Mouse (Mus musculus) spleen, adult 2 months (tissue): ENCODE measurements around the gene Pcgf1. TPM values are rescaled to one million over a fixed set of nuclear protein-coding genes. Genes with fewer than 3 reads are reported as not detected.

Experiments
- DNase-seq, 2 experiments: peaks; one replicate each; pipeline versions ENCODE4 v3.0.0 to v3.0.0-alpha.2; 2012 to 2021; ENCODE audit warnings: low spot score in 2 of 2, low read depth in 1 of 2
- H3K27ac ChIP-seq: fragments of 200-500 bp; 2 replicates; pipeline ENCODE4 v1.5.1; 2012; ENCODE audit warnings: low read length, inconsistent platforms; ENCODE audit not compliant: insufficient read depth
- H3K27me3 ChIP-seq: fragments of 200-500 bp; 2 replicates; pipeline ENCODE4 v1.6.1; 2012; ENCODE audit warnings: mild to moderate bottlenecking, moderate library complexity, low read length, inconsistent platforms; ENCODE audit not compliant: control insufficient read depth, insufficient read depth
- H3K36me3 ChIP-seq: fragments of 200-500 bp; 2 replicates; pipeline ENCODE4 v1.6.1; 2012; ENCODE audit warnings: mild to moderate bottlenecking, low read length, inconsistent platforms; ENCODE audit not compliant: control insufficient read depth, insufficient read depth
- H3K4me1 ChIP-seq: fragments of 200-500 bp; 2 replicates; pipeline ENCODE4 v1.6.1; 2011; ENCODE audit warnings: inconsistent platforms; ENCODE audit not compliant: control insufficient read depth, insufficient read depth, insufficient read length
- H3K4me3 ChIP-seq: fragments of 200-500 bp; 2 replicates; pipeline ENCODE4 v1.5.1; 2011; ENCODE audit warnings: mild to moderate bottlenecking, inconsistent platforms; ENCODE audit not compliant: insufficient read depth, insufficient read length; ENCODE audit errors: extremely low read depth
- CTCF ChIP-seq: fragments of 200-500 bp; IDR thresholded peaks from 2 replicates; pipeline ENCODE4 v1.5.1; 2011; ENCODE audit warnings: mild to moderate bottlenecking, inconsistent platforms; ENCODE audit not compliant: insufficient read depth, insufficient read length, insufficient replicate concordance; ENCODE audit errors: extremely low read depth
- POLR2A ChIP-seq: fragments of 200-500 bp; IDR thresholded peaks from 2 replicates; pipeline ENCODE4 v1.6.1; 2011; ENCODE audit warnings: low read depth, low read length, inconsistent platforms
- WGBS: fragments of 180-500 bp; shearing (Covaris S2); methylation state at CpG from one replicate; pipeline ENCODE4 v1.1.7; 2018; 5-methylcytosine and 5-hydroxymethylcytosine counted together
- polyA plus RNA-seq: library from polyadenylated mRNA; depleted of rRNA; stranded (reverse); fragments of >200 nt; gene quantifications from 2 replicates; pipeline ENCODE4 v1.2.3, GENCODE M21; 2012

The Pcgf1 gene
- polyA plus RNA-seq, 1 experiment, result 10.0 TPM

DNA sequence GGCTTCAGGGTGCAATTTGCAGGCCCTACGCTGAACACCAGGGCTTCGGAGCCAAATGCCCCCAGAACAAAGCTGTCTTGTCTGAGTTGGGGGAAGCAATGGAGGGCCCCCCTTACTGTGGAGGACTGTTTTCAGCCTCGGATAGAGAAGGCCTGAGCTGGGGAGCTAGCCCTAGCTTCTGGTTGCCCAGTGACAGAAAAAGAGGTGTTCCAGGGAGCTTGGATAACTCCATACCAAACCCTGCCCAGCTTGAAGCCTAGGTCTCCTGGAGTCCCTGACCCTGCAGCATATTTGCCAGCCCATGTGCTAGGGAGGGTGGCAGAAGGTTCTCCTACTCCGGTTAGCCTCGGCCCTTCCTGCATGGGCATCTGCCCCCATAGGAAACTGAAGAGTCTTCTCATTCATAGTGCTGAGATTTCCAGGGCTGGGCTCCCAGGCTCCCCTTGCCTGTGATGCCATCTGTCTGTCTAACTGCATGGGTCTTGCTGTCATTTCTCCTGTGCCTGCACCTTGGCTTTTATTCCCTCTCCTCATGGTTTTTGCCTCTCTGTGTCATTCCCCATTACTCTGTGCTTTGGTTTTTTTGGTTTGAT lies 43.1 kb upstream of the Pcgf1 start:
- Histone ChIP-seq H3K4me3 (no peak overlapping the region), H3K27ac (no peak overlapping the region), H3K4me1 (peaks cover 7% of the 10 kb centered on the region; the same call in 1 of the 2 replicates), H3K27me3 (no peaks in the 10 kb centered on the region), H3K36me3 (peaks cover 13% of the 10 kb centered on the region)
- WGBS, result 92% methylated on average over 5 of the region's 5 CpGs
- TF ChIP-seq CTCF (no peak), POLR2A (no peak)
- DNase-seq, result no peak

DNA sequence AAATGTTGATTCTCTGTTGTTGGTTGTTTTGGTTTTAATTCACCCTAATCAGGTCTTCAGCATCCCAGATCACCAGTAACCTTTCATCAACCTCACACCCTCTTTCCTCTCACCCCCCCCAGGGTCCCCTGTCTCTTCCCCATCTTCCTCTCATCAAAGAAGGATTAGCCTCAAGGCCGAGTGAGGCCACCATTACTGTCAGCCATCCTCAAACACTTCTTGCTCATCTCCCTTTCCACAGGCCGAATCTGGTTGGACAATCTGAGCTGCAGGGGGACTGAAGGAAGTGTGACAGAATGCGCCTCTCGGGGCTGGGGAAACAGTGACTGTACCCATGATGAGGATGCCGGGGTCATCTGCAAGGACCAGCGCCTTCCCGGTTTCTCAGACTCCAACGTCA lies 40.5 kb upstream of the Pcgf1 start:
- H3K36me3 ChIP-seq, result peaks cover under 1% of the 10 kb centered on the region; the same call in 1 of the 2 replicates
- no peak for DNase-seq
- 95% methylated on average over 8 of the region's 8 CpGs for WGBS
- H3K27me3 ChIP-seq, result no peaks in the 10 kb centered on the region
- peaks cover 7% of the 10 kb centered on the region; the same call in 1 of the 2 replicates for H3K4me1 ChIP-seq
- H3K4me3 ChIP-seq, result no peak overlapping the region
- TF ChIP-seq POLR2A, result no peak
- no peak for TF ChIP-seq CTCF
- H3K27ac ChIP-seq, result no peak overlapping the region

DNA sequence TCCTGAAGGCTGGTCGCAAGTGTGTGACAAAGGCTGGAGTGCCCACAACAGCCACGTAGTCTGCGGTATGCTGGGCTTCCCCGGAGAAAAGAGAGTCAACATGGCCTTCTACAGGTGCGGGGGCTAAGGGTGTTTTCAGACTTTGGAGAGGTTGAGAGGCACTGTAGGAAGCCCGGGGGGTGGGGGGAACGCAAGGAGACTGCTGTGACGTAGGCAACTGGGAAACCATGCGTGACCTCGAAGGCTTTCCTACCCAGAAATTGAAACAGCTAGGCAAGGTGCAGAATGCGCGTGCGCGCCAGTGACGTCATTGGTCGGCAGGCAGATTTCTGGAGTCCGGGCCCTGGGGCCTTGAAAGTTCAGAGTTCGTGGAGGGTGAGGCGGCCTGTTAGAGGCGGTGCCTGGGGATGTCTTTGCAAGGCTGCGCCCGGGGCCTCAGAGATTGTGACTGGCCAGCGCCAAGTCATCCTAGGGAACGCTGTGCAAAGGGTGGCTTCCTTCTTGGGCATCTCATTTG lies 39.1 kb upstream of the Pcgf1 start:
- peak; percentile 81 to 94 for DNase-seq
- H3K4me1 ChIP-seq, result peaks cover 7% of the 10 kb centered on the region; the same call in 1 of the 2 replicates
- 23% methylated on average over 24 of the region's 24 CpGs for WGBS

DNA sequence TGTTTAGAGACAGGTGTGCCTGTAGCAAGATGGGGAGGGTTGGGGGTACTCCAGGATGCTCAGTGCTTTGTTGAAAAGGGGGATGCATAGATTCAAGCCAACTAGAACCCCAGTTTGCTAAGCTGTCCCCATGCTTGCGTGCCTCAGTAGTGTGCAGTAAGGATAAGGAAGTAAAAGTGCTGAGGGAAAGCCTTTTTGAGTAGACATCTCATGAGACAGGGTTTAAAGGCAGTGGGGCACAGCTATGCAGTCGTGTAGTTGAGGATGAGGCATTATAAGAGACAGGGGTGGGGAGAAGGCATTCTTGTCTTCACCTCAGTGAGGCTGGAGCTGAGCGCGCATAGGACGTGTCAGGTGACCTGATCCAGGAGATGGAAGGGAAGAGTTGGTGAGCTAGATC lies 37.1 kb upstream of the Pcgf1 start:
- Histone ChIP-seq H3K4me1 (peaks cover 11% of the 10 kb centered on the region; the same call in 1 of the 2 replicates), H3K4me3 (no peak overlapping the region), H3K27ac (0 out of 2 replicates have a peak overlapping the region, but pooled peaks have one; percentile 48), H3K36me3 (no peaks in the 10 kb centered on the region), H3K27me3 (no peaks in the 10 kb centered on the region)
- TF ChIP-seq CTCF (no peak), POLR2A (no peak)
- WGBS, result 83% methylated on average over 5 of the region's 5 CpGs
- DNase-seq, result no peak

More for the DNA sequence above, 39.1 kb upstream of the Pcgf1 start:
- Histone ChIP-seq H3K36me3 (no peaks in the 10 kb centered on the region), H3K27me3 (no peaks in the 10 kb centered on the region), H3K27ac (peak overlapping the region; percentile 85), H3K4me3 (peak overlapping the region; percentile 51)
- no peak for TF ChIP-seq CTCF
- TF ChIP-seq POLR2A, result no peak

DNA sequence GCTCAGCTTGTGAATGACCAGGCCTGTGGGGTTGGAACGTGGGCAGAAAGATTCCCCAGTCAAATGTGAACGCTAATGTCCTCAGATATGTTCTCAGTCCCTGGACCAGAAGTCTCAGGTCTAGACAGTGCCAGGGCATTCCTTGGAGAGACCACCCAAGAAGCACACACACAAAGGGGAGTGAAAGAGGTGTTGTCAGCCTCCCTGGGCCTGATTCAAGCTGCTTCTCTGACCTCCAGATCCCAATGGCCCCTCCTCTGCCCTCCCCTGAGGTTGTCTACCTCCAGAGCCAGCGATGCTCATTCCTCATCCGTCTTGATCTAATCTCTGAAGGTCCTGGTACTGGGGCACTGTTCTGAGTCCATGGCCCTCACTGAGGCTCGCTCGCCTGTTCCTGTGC lies 34.1 kb upstream of the Pcgf1 start:
- Histone ChIP-seq H3K4me1 (peaks cover 7% of the 10 kb centered on the region; the same call in 1 of the 2 replicates), H3K27ac (no peak overlapping the region; the same call in 1 of the 2 replicates), H3K36me3 (no peaks in the 10 kb centered on the region), H3K4me3 (no peak overlapping the region), H3K27me3 (no peaks in the 10 kb centered on the region)
- WGBS, result 87% methylated on average over 6 of the region's 6 CpGs
- TF ChIP-seq POLR2A, result no peak
- TF ChIP-seq CTCF, result no peak
- no peak for DNase-seq

DNA sequence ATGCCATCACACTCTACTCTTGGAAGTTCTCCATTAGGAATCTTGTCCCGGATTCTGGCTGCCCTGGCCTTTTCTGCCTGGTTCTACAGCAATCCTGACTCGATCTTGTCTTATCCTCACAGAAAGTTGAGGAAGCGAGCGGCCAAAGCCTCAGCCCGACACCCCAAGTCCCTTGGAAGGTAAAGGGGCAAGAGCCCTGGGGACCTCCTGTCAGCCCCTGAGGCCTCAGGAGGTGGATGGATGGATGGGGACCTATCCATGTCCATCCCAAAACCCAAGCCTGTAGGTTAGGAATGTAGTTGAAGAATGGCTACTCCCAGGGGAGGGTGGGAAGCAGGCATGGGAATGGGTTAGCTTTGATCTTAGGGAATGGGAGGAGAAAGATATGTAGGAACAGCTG lies 33.7 kb upstream of the Pcgf1 start:
- Histone ChIP-seq H3K4me1 (peaks cover 5% of the 10 kb centered on the region; the same call in 1 of the 2 replicates), H3K36me3 (no peaks in the 10 kb centered on the region), H3K27me3 (no peaks in the 10 kb centered on the region), H3K4me3 (no peak overlapping the region), H3K27ac (no peak overlapping the region; the same call in 1 of the 2 replicates)
- DNase-seq, result no peak
- WGBS, result 92% methylated on average over 5 of the region's 5 CpGs
- TF ChIP-seq CTCF, result no peak
- TF ChIP-seq POLR2A, result no peak

DNA sequence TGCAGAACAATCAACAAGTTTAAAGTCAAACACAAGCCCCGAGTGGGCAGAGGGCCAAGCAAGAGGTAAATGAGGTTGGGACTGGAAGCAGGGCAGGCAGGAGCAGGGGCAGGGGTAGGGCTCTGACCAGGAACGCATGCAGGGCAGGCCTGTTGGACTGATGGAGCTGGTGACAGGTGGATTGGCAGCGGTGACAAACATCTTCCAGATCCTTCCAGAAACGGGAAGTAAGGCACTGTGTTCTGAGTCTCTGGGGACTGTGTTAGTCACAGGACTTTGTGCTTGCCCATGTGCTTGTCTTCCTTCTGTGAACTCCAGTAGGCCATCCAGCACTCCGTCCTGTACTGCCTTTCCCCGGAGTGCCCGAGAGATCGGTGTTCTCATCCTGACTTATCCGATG lies 32.9 kb upstream of the Pcgf1 start:
- Histone ChIP-seq H3K36me3 (no peaks in the 10 kb centered on the region), H3K27me3 (no peaks in the 10 kb centered on the region), H3K4me3 (no peak overlapping the region), H3K4me1 (peaks cover 5% of the 10 kb centered on the region; the same call in 1 of the 2 replicates), H3K27ac (no peak overlapping the region)
- no peak for TF ChIP-seq POLR2A
- TF ChIP-seq CTCF, result no peak
- DNase-seq, result peak in 1 of 2 experiments; percentile 59
- WGBS, result 49% methylated on average over 9 of the region's 9 CpGs
